24 mouse cellular contexts compared by ENCODE assay signal in the genomic region with DNA sequence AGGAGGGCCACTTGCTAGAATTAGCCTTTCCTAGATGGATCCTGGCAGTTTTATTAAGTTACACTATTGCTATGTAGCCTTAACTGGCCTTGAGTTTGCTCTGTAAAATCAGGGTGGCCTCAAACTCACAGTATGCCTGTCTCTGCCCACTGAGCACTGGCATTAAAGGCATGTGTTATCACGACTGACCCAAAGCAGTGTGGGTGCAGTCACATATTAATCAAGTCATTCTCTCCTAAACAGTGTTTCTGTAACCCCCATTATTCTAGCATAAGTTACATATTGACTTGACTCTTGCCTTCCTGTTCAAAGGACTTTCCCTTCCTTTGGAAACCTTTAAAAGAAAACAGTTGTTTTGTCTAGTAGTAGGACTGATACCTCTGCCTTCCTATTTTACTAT. TPM values are rescaled to one million over a fixed set of nuclear protein-coding genes. Genes with fewer than 3 reads are reported as not detected.
"Had no signal": no experiment of that assay in that cellular context is flagged by ENCODE, and none has a peak within 500 bp of the region (broad histone marks: within the 10 kb centered on the region; RNA-seq: fewer than 3 reads in every experiment).

No protein-coding gene starts in this region.

- H3K4me2 ChIP-seq: heart, embryonic 11.5 days; heart, embryonic 13.5 days; heart, embryonic 15.5 days; hindbrain, embryonic 13.5 days; hindbrain, embryonic 15.5 days; limb, embryonic 13.5 days; limb, embryonic 15.5 days; liver, embryonic 12.5 days had no signal

- H3K27ac ChIP-seq: heart, adult 2 months; heart, embryonic 13.5 days; heart, embryonic 15.5 days; hindbrain, embryonic 13.5 days; hindbrain, embryonic 15.5 days; hindbrain, postnatal 0 days; kidney, postnatal 0 days; limb, embryonic 13.5 days; limb, embryonic 15.5 days; liver, embryonic 12.5 days; liver, embryonic 14.5 days had no signal

- DNase-seq: forebrain, postnatal 0 days; gastrocnemius, postnatal 14 days; gastrocnemius, postnatal 36 days; heart, adult 2 months; heart, postnatal 14 days; heart, postnatal 36 days; layer of hippocampus, adult 9-11 months; layer of hippocampus, postnatal 36 days; left cerebral cortex, postnatal 4 days; lung, adult 18-20 months had no signal

- H3K4me1 ChIP-seq: heart, embryonic 13.5 days; heart, embryonic 15.5 days; hindbrain, embryonic 13.5 days; hindbrain, embryonic 15.5 days; limb, embryonic 13.5 days; limb, embryonic 15.5 days; liver, embryonic 12.5 days had no signal

- H3K9me3 ChIP-seq: heart, embryonic 13.5 days; heart, embryonic 15.5 days; hindbrain, embryonic 15.5 days; limb, embryonic 13.5 days; limb, embryonic 15.5 days; liver, embryonic 12.5 days had no signal

- H3K27me3 ChIP-seq: heart, embryonic 13.5 days; heart, embryonic 15.5 days; hindbrain, embryonic 13.5 days; hindbrain, embryonic 15.5 days; limb, embryonic 13.5 days; limb, embryonic 15.5 days; liver, embryonic 12.5 days had no signal

- H3K4me3 ChIP-seq: heart, adult 2 months; heart, embryonic 13.5 days; heart, embryonic 15.5 days; hindbrain, embryonic 13.5 days; hindbrain, embryonic 15.5 days; limb, embryonic 13.5 days; limb, embryonic 15.5 days; liver, embryonic 12.5 days had no signal

- ATAC-seq: forebrain, postnatal 0 days; hindbrain, postnatal 0 days; intestine, embryonic 16.5 days; liver, embryonic 12.5 days had no signal

- H3K36me3 ChIP-seq: heart, embryonic 13.5 days; heart, embryonic 15.5 days; hindbrain, embryonic 13.5 days; hindbrain, embryonic 15.5 days; limb, embryonic 13.5 days; limb, embryonic 15.5 days; liver, embryonic 12.5 days had no signal

- H3K9ac ChIP-seq: forebrain, postnatal 0 days; heart, embryonic 13.5 days; heart, embryonic 15.5 days; hindbrain, embryonic 13.5 days; hindbrain, embryonic 15.5 days; limb, embryonic 13.5 days; limb, embryonic 15.5 days; liver, embryonic 12.5 days; liver, embryonic 14.5 days had no signal

RNA-seq across cellular contexts. Expression of gene Gpr150, which starts 14.3 kb away (rescaled TPM):
- polyA plus RNA-seq: gonadal fat pad, adult 2 months; heart, adult 2 months; heart, embryonic 13.5 days; heart, embryonic 15.5 days; limb, embryonic 13.5 days; liver, adult 2 months had no signal
